Mouse (Mus musculus) hindbrain, postnatal 0 days (tissue): ENCODE results near the gene Smarce1. TPM values are rescaled to one million over a fixed set of nuclear protein-coding genes. Genes with fewer than 3 reads are reported as not detected.

ENCODE experiments used
- ATAC-seq: fragments of 200-750 bp; cut with Nextera tagmentation; 2 replicates; pipeline ENCODE4 v1.8.0; 2017; ENCODE audit warnings: mild to moderate bottlenecking, moderate TSS enrichment, moderate library complexity
- DNase-seq: peaks from one replicate; pipeline ENCODE4 v3.0.0-alpha.2; 2015; ENCODE audit warnings: low spot score
- H3K27ac ChIP-seq: fragments of 300-500 bp; sonication (generic); 2 replicates; pipeline ENCODE4 v1.5.1; 2014; ENCODE audit warnings: mild to moderate bottlenecking
- H3K27me3 ChIP-seq: fragments of 300-500 bp; sonication (generic); 2 replicates; pipeline ENCODE4 v1.6.1; 2014; ENCODE audit warnings: low read length, mixed read lengths; ENCODE audit not compliant: insufficient read depth
- H3K36me3 ChIP-seq: fragments of 300-500 bp; sonication (generic); 2 replicates; pipeline ENCODE4 v1.6.1; 2014; ENCODE audit warnings: low read length, mixed read lengths; ENCODE audit not compliant: insufficient read depth
- H3K4me1 ChIP-seq: fragments of 300-500 bp; sonication (generic); 2 replicates; pipeline ENCODE4 v1.6.1; 2014; ENCODE audit warnings: antibody characterized with exemption, low read length, mixed read lengths; ENCODE audit not compliant: insufficient read depth
- H3K4me2 ChIP-seq: fragments of 300-500 bp; sonication (generic); 2 replicates; pipeline ENCODE4 v1.6.1; 2014; ENCODE audit warnings: low read depth, mild to moderate bottlenecking, low read length, moderate library complexity, mixed read lengths
- H3K4me3 ChIP-seq: fragments of 300-500 bp; sonication (generic); 2 replicates; pipeline ENCODE4 v1.5.1; 2014; ENCODE audit warnings: low read length
- H3K9ac ChIP-seq: fragments of 300-500 bp; sonication (generic); replicated peaks from 2 replicates; pipeline ENCODE4 v1.6.1; 2014; ENCODE audit warnings: mild to moderate bottlenecking, low read length, moderate library complexity, mixed read lengths
- H3K9me3 ChIP-seq: fragments of 300-500 bp; sonication (generic); 2 replicates; pipeline ENCODE4 v1.6.1; 2016; ENCODE audit warnings: low read length, mixed read lengths
- CTCF ChIP-seq: IDR thresholded peaks from 2 replicates; pipeline ENCODE4 v1.5.1; 2016; ENCODE audit warnings: antibody characterized with exemption, control low read depth, low read depth
- WGBS: fragments of 180-500 bp; shearing (Covaris S2); extraction: QIAGEN DNeasy Blood & Tissue Kit; methylation state at CpG from one replicate; pipeline ENCODE4 v1.1.7; 2014; 5-methylcytosine and 5-hydroxymethylcytosine counted together
- polyA plus RNA-seq: library from polyadenylated mRNA; unstranded; fragments of >200 nt; fragmentation: Nextera tagmentation; extraction: Ambion mirVana; gene quantifications from 2 replicates; pipeline ENCODE4 v1.2.1, GENCODE M21; 2015
- total RNA-seq: library from RNA; depleted of rRNA; stranded (reverse); fragments of >200 nt; gene quantifications from 2 replicates; pipeline ENCODE4 v1.2.3, GENCODE M21; 2014; rRNA removed

The Smarce1 gene
- total and polyA plus RNA-seq, 2 experiments from 2014 or later = 66.7 to 186 TPM

DNA sequence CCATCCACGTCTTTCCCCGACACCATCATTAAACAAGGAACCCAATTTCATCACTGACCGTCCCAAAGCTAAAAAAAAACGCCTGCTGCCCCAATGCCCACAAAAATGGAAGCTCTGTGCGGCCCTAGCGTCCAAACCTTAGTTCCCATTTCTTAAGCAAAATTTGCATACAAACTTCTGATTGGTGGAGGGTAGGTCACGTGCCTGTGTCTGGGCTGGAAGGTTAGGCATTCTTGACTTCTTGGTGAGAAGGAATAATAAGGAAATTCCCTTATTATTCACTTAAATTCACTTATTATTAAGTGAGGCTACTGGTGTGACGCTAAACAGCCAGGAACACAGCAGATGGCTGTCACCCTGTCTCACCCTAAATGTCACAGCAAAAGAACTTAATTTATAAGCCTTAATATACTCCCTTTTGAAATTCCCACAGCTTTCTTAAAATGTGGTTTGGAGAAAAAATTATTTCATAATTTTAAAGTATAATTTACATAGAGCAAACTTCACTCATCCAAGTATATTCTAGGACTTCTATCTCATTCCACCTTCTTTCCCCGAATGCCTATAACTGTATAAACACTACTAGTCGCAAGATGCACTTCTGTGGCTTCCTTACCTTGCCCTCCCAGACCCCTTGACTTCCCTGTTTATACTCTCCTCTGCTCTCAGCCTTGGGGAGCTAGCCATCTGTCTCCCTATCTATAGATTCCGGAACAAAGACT is 65.6 kb downstream of the Smarce1 start:
- no peaks in the 10 kb centered on the region for H3K4me1 ChIP-seq
- H3K27me3 ChIP-seq = no peaks in the 10 kb centered on the region
- H3K9ac ChIP-seq = no peak overlapping the region
- H3K4me3 ChIP-seq = no peak overlapping the region
- H3K9me3 ChIP-seq = no peaks in the 10 kb centered on the region
- ATAC-seq = no peak
- H3K36me3 ChIP-seq = no peaks in the 10 kb centered on the region
- H3K4me2 ChIP-seq = no peak overlapping the region
- DNase-seq = no peak
- 76% methylated on average over 11 of the region's 11 CpGs for WGBS
- H3K27ac ChIP-seq = no peak overlapping the region
- TF ChIP-seq CTCF = no peak

DNA sequence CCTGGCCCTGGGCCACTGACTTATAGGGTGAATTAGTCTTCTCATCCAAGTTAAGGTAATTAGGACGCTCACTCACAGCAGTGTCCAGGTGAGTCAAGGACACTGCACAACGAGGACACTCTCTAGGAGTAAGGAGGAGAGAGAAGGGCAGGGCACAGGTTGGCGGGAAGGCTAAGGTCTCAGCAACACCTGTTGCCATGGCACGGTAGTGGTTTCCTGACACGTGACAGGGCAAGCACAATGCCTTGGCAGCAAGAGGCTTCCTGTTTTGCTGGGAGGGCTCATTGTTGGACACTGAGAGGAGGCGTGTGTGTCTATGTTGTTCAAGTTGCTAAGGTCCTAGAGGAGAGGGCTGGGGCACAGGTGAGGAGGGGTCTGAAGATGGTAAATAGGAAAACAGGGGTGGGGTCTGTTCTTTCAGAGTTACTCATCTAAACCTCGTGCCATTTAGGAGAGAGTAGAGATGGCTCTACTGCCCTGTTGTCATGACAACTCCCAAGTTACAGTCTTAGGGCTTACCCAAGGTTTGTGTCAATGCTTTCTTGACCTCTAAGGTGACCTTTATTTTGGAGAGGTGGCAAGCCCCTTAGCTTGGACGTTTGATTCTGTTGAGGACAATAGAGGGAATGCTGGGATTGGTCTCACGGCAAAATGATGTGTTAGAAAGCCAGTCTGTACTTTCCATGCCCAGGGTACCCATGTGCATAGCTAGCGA is 67.7 kb downstream of the Smarce1 start:
- Histone ChIP-seq H3K9me3 (no peaks in the 10 kb centered on the region), H3K4me1 (no peaks in the 10 kb centered on the region), H3K9ac (no peak overlapping the region), H3K4me3 (no peak overlapping the region), H3K27me3 (no peaks in the 10 kb centered on the region), H3K27ac (no peak overlapping the region), H3K36me3 (no peaks in the 10 kb centered on the region), H3K4me2 (no peak overlapping the region)
- TF ChIP-seq CTCF = no peak
- no peak for ATAC-seq
- 68% methylated on average over 10 of the region's 10 CpGs for WGBS
- DNase-seq = no peak

DNA sequence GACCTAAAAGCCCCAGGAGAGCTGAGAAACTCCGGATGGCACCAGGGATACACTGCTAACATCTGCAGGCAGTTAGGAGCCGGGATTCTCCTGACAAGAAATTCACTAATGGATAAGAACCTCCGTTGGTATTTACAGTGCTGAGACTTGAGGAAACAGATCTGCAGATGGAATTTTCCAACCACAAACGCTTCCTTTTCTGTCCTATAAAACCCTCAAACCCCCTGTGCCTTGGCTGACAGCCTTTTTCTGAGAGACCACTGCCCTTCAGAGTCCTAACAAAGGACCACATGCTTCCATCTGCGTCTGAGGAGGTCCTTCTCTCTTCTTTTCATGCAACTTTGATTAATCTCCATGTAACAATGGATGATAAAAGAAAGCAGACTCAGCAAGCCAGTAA is 69.2 kb downstream of the Smarce1 start:
- ATAC-seq = no peak
- no peaks in the 10 kb centered on the region for H3K36me3 ChIP-seq
- H3K4me2 ChIP-seq = no peak overlapping the region
- no peak for TF ChIP-seq CTCF
- no peaks in the 10 kb centered on the region for H3K9me3 ChIP-seq
- no peak overlapping the region for H3K9ac ChIP-seq
- H3K27me3 ChIP-seq = no peaks in the 10 kb centered on the region
- no peak overlapping the region for H3K27ac ChIP-seq
- no peaks in the 10 kb centered on the region for H3K4me1 ChIP-seq
- 55% methylated on average over 5 of the region's 5 CpGs for WGBS
- no peak overlapping the region for H3K4me3 ChIP-seq
- DNase-seq = no peak

DNA sequence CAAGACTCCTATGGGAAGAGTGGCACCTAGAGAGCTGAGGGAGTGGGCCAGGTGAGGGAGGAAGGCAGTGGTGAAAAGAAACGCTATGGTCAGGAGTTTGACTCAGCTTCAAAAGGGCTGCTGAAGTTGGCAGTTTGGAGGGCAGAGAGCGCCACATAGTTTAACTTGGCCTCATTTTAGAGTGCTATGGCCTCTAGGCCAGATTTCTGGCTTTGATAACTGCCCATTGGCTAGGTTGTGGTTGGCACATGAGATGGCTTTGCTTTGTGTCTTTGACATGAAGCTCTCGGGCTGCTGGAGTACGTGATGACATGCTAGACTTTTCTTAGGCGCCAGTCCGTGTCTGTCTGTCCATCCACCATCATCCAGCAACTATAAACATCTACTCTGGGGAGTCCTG is 70.6 kb downstream of the Smarce1 start:
- no peak for ATAC-seq
- no peak for DNase-seq
- H3K9me3 ChIP-seq = no peaks in the 10 kb centered on the region
- WGBS = 88% methylated on average over 6 of the region's 6 CpGs
- TF ChIP-seq CTCF = no peak
- no peak overlapping the region for H3K27ac ChIP-seq
- no peak overlapping the region for H3K4me3 ChIP-seq
- no peaks in the 10 kb centered on the region for H3K4me1 ChIP-seq
- no peaks in the 10 kb centered on the region for H3K27me3 ChIP-seq
- H3K9ac ChIP-seq = no peak overlapping the region
- no peaks in the 10 kb centered on the region for H3K36me3 ChIP-seq
- H3K4me2 ChIP-seq = no peak overlapping the region

Other genes starting within 250 kb of the Smarce1 start
- 0.75 and 5.0 TPM in 2 replicates for gene Gjd3, start 248.0 kb downstream of the Smarce1 start, total RNA-seq
- 4.8 and 5.9 TPM in 2 replicates for gene Gjd3, start 248.0 kb downstream of the Smarce1 start, polyA plus RNA-seq
- 43.8 and 44.4 TPM in 2 replicates for gene Top2a, start 206.8 kb downstream of the Smarce1 start, total RNA-seq
- gene Top2a, start 206.8 kb downstream of the Smarce1 start, polyA plus RNA-seq = 34.2 and 39.1 TPM in 2 replicates
- 81.3 and 82.2 TPM in 2 replicates for gene Igfbp4, start 189.8 kb downstream of the Smarce1 start, total RNA-seq
- 96.3 and 103 TPM in 2 replicates for gene Igfbp4, start 189.8 kb downstream of the Smarce1 start, polyA plus RNA-seq
- gene Tns4, start 141.7 kb downstream of the Smarce1 start, total RNA-seq = 1.3 TPM in 1 of 2 replicates, not detected in the other
- 0.08 TPM in 1 of 2 replicates, not detected in the other for gene Tns4, start 141.7 kb downstream of the Smarce1 start, polyA plus RNA-seq
- 0.40 TPM in 1 of 2 replicates, not detected in the other for gene Ccr7, start 75.9 kb downstream of the Smarce1 start, total RNA-seq
- gene Ccr7, start 75.9 kb downstream of the Smarce1 start, polyA plus RNA-seq = not detected in 2 replicates
- 9.0 and 10.7 TPM in 2 replicates for gene Krt222, start 13.1 kb upstream of the Smarce1 start, total RNA-seq
- 12.8 and 12.9 TPM in 2 replicates for gene Krt222, start 13.1 kb upstream of the Smarce1 start, polyA plus RNA-seq
- not detected in 2 replicates for gene Krt24, start 54.2 kb upstream of the Smarce1 start, total RNA-seq
- gene Krt24, start 54.2 kb upstream of the Smarce1 start, polyA plus RNA-seq = 0.23 and 0.32 TPM in 2 replicates
- gene Krt25, start 91.9 kb upstream of the Smarce1 start, total RNA-seq = 1.3 and 1.4 TPM in 2 replicates
- 1.3 and 1.4 TPM in 2 replicates for gene Krt25, start 91.9 kb upstream of the Smarce1 start, polyA plus RNA-seq
- 0.50 and 0.99 TPM in 2 replicates for gene Krt26, start 106.9 kb upstream of the Smarce1 start, total RNA-seq
- gene Krt26, start 106.9 kb upstream of the Smarce1 start, polyA plus RNA-seq = 0.50 and 0.79 TPM in 2 replicates
- 0.40 and 0.89 TPM in 2 replicates for gene Krt27, start 120.1 kb upstream of the Smarce1 start, total RNA-seq
- gene Krt27, start 120.1 kb upstream of the Smarce1 start, polyA plus RNA-seq = 0.34 and 0.35 TPM in 2 replicates
- 0.05 and 0.75 TPM in 2 replicates for gene Krt28, start 143.9 kb upstream of the Smarce1 start, total RNA-seq
- gene Krt28, start 143.9 kb upstream of the Smarce1 start, polyA plus RNA-seq = 0.58 and 0.67 TPM in 2 replicates
- gene Krt10, start 158.3 kb upstream of the Smarce1 start, total RNA-seq = 1.7 and 1.9 TPM in 2 replicates
- gene Krt10, start 158.3 kb upstream of the Smarce1 start, polyA plus RNA-seq = 40.4 and 45.1 TPM in 2 replicates
- 0.68 TPM in 2 replicates for gene Krt12, start 191.2 kb upstream of the Smarce1 start, total RNA-seq
- gene Krt12, start 191.2 kb upstream of the Smarce1 start, polyA plus RNA-seq = 0.50 and 0.53 TPM in 2 replicates
- gene Krt20, start 207.1 kb upstream of the Smarce1 start, total RNA-seq = 0.18 TPM in 1 of 2 replicates, not detected in the other
- gene Krt20, start 207.1 kb upstream of the Smarce1 start, polyA plus RNA-seq = 0.11 and 0.24 TPM in 2 replicates